Mouse (Mus musculus): ENCODE data around the gene Mapk11. TPM values are rescaled to one million over a fixed set of nuclear protein-coding genes. Genes with fewer than 3 reads are reported as not detected.
A peak's percentile ranks its signal among the peaks of the same experiment; 100 is the strongest.

Gene Mapk11
- polyA plus RNA-seq, 1 experiment from 2014 or later: 7.5 TPM

- Histone ChIP-seq H3K36me3 (ENCODE audit: insufficient read depth, low read length) (peaks cover 3% of the 10 kb centered on the region; the same call in 1 of the 2 replicates), H3K27me3 (ENCODE audit: insufficient read depth, low read length) (no peaks in the 10 kb centered on the region), H3K9me3 (replicated peaks; ENCODE audit: low read length) (no peaks in the 10 kb centered on the region), H3K4me2 (ENCODE audit: low read length) (peak overlapping the region; percentile 71), H3K9ac (ENCODE audit: low read depth, low read length) (peak overlapping the region; percentile 79), H3K4me3 (replicated peaks; ENCODE audit: low read depth, low read length) (peak overlapping the region; percentile 79), H3K27ac (peak overlapping the region; percentile 78), H3K4me1 (replicated peaks; ENCODE audit: insufficient read depth, low read length) (peaks cover 27% of the 10 kb centered on the region)
- TF ChIP-seq CTCF (IDR thresholded peaks at IDR 0.05; ENCODE audit: low read depth): peak; percentile 64
- peak; percentile 75 for DNase-seq (ENCODE audit: low spot score)
- ATAC-seq (replicated peaks; ENCODE audit: low FRiP score, low read depth): no peak
- WGBS: 24% methylated on average over 11 of the region's 11 CpGs
Observed at GRCm38 (mm10) chr15:89123595-89123994, 25.8 kb downstream of the Mapk11 start.

GRCm38 (mm10) chr15:89122649-89123366, 26.6 kb downstream of the Mapk11 start, which contains the start of gene Tubgcp6:
Gene Tubgcp6 (minus strand): TSS chr15:89123112.
- WGBS: 0% methylated on average over 47 of the region's 47 CpGs
- Histone ChIP-seq H3K4me3 (replicated peaks; ENCODE audit: low read depth, low read length) (peak within 1 kb of the TSS; percentile 79), H3K4me1 (replicated peaks; ENCODE audit: insufficient read depth, low read length) (peaks cover 24% of the 10 kb centered on the region), H3K4me2 (ENCODE audit: low read length) (peak within 1 kb of the TSS; percentile 71), H3K27me3 (ENCODE audit: insufficient read depth, low read length) (no peaks in the 10 kb centered on the region), H3K27ac (peak within 1 kb of the TSS; percentile 78), H3K36me3 (ENCODE audit: insufficient read depth, low read length) (peaks cover 3% of the 10 kb centered on the region; the same call in 1 of the 2 replicates), H3K9ac (ENCODE audit: low read depth, low read length) (peak within 1 kb of the TSS; percentile 79), H3K9me3 (replicated peaks; ENCODE audit: low read length) (no peaks in the 10 kb centered on the region)
- no peak for TF ChIP-seq CTCF (IDR thresholded peaks at IDR 0.05; ENCODE audit: low read depth)
- peak; percentile 93 for DNase-seq (ENCODE audit: low spot score)
- ATAC-seq (replicated peaks; ENCODE audit: low FRiP score, low read depth): peak; percentile 86

- DNase-seq (ENCODE audit: low spot score) (no peak), ATAC-seq (replicated peaks; ENCODE audit: low FRiP score, low read depth) (no peak)
- peaks cover 14% of the 10 kb centered on the region for H3K4me1 ChIP-seq (replicated peaks; ENCODE audit: insufficient read depth, low read length)
- H3K4me2 ChIP-seq (ENCODE audit: low read length): no peak overlapping the region
- H3K9me3 ChIP-seq (replicated peaks; ENCODE audit: low read length): no peaks in the 10 kb centered on the region
- TF ChIP-seq CTCF (IDR thresholded peaks at IDR 0.05; ENCODE audit: low read depth): peak; percentile 60
- H3K36me3 ChIP-seq (ENCODE audit: insufficient read depth, low read length): peaks cover 20% of the 10 kb centered on the region
- H3K27ac ChIP-seq: no peak overlapping the region
- H3K4me3 ChIP-seq (replicated peaks; ENCODE audit: low read depth, low read length): no peak overlapping the region
- H3K27me3 ChIP-seq (ENCODE audit: insufficient read depth, low read length): no peaks in the 10 kb centered on the region
- no peak overlapping the region for H3K9ac ChIP-seq (ENCODE audit: low read depth, low read length)
Observed at GRCm38 (mm10) chr15:89118007-89118406, 31.4 kb downstream of the Mapk11 start.

- Histone ChIP-seq H3K27me3 (ENCODE audit: insufficient read depth, low read length) (no peaks in the 10 kb centered on the region), H3K9ac (ENCODE audit: low read depth, low read length) (no peak overlapping the region), H3K36me3 (ENCODE audit: insufficient read depth, low read length) (peaks cover 67% of the 10 kb centered on the region), H3K4me1 (replicated peaks; ENCODE audit: insufficient read depth, low read length) (no peaks in the 10 kb centered on the region), H3K27ac (no peak overlapping the region), H3K4me3 (replicated peaks; ENCODE audit: low read depth, low read length) (no peak overlapping the region), H3K9me3 (replicated peaks; ENCODE audit: low read length) (no peaks in the 10 kb centered on the region), H3K4me2 (ENCODE audit: low read length) (no peak overlapping the region)
- no peak for TF ChIP-seq CTCF (IDR thresholded peaks at IDR 0.05; ENCODE audit: low read depth)
- 86% methylated on average over 9 of the region's 9 CpGs for WGBS
- ATAC-seq (replicated peaks; ENCODE audit: low FRiP score, low read depth) (no peak), DNase-seq (ENCODE audit: low spot score) (no peak)
Observed at GRCm38 (mm10) chr15:89110147-89110546, 39.3 kb downstream of the Mapk11 start.

- Histone ChIP-seq H3K4me3 (replicated peaks; ENCODE audit: low read depth, low read length) (no peak overlapping the region), H3K9ac (ENCODE audit: low read depth, low read length) (no peak overlapping the region), H3K4me2 (ENCODE audit: low read length) (no peak overlapping the region), H3K36me3 (ENCODE audit: insufficient read depth, low read length) (peaks cover 78% of the 10 kb centered on the region), H3K9me3 (replicated peaks; ENCODE audit: low read length) (no peaks in the 10 kb centered on the region), H3K27me3 (ENCODE audit: insufficient read depth, low read length) (no peaks in the 10 kb centered on the region), H3K4me1 (replicated peaks; ENCODE audit: insufficient read depth, low read length) (no peaks in the 10 kb centered on the region), H3K27ac (no peak overlapping the region)
- TF ChIP-seq CTCF (IDR thresholded peaks at IDR 0.05; ENCODE audit: low read depth): no peak
- ATAC-seq (replicated peaks; ENCODE audit: low FRiP score, low read depth) (no peak), DNase-seq (ENCODE audit: low spot score) (no peak)
- WGBS: 87% methylated on average over 1 of the region's 1 CpGs
Observed at GRCm38 (mm10) chr15:89106976-89107375, 42.5 kb downstream of the Mapk11 start.

- Histone ChIP-seq H3K36me3 (ENCODE audit: insufficient read depth, low read length) (peaks cover 79% of the 10 kb centered on the region), H3K9me3 (replicated peaks; ENCODE audit: low read length) (no peaks in the 10 kb centered on the region), H3K4me2 (ENCODE audit: low read length) (no peak overlapping the region), H3K4me3 (replicated peaks; ENCODE audit: low read depth, low read length) (no peak overlapping the region), H3K27me3 (ENCODE audit: insufficient read depth, low read length) (no peaks in the 10 kb centered on the region), H3K27ac (no peak overlapping the region), H3K4me1 (replicated peaks; ENCODE audit: insufficient read depth, low read length) (no peaks in the 10 kb centered on the region), H3K9ac (ENCODE audit: low read depth, low read length) (no peak overlapping the region)
- DNase-seq (ENCODE audit: low spot score): no peak
- no peak for TF ChIP-seq CTCF (IDR thresholded peaks at IDR 0.05; ENCODE audit: low read depth)
- no peak for ATAC-seq (replicated peaks; ENCODE audit: low FRiP score, low read depth)
- 87% methylated on average over 13 of the region's 13 CpGs for WGBS
Observed at GRCm38 (mm10) chr15:89106073-89106472, 43.4 kb downstream of the Mapk11 start.

All from kidney, postnatal 0 days (tissue).